Mouse (Mus musculus): ENCODE measurements around the gene Mal. TPM values are rescaled to one million over a fixed set of nuclear protein-coding genes. Genes with fewer than 3 reads are reported as not detected.

Mal gene
- polyA plus RNA-seq, 1 experiment from 2014 or later, result 0.69 TPM

GRCm38 (mm10) chr2:127648145-127648544 lies 8.3 kb downstream of the Mal start:
- no peak overlapping the region for H3K4me3 ChIP-seq
- no peaks in the 10 kb centered on the region for H3K36me3 ChIP-seq
- 90% methylated on average over 6 of the region's 6 CpGs for WGBS
- H3K9me3 ChIP-seq, result no peaks in the 10 kb centered on the region
- no peak overlapping the region for H3K27ac ChIP-seq
- no peak for DNase-seq (ENCODE audit: low spot score)
- H3K4me1 ChIP-seq (replicated peaks), result peaks cover 8% of the 10 kb centered on the region; the same call in 1 of the 2 replicates
- peaks cover 19% of the 10 kb centered on the region for H3K27me3 ChIP-seq (ENCODE audit: insufficient read depth, poor library complexity, severe bottlenecking)

DNA sequence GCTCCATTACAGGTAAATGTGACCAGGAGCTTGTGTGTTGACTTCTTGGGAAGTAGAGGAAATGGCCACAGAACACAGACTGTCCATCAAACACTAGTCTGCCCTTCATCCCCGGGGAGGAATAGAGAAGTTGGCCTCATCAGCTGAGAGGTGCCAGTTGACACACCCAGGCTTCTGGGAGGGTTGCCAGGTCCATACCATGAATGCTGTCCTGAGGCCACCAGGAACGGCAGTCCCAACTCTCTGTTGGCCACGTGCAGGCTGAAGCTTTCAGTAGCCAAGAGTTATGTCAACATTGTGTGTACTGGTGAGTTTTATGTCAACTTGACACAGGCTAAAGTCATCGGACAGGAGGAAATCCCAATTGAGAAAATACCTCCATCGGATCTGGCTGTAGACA lies 9.6 kb downstream of the Mal start:
- no peak for DNase-seq (ENCODE audit: low spot score)
- 82% methylated on average over 5 of the region's 5 CpGs for WGBS
- no peaks in the 10 kb centered on the region for H3K36me3 ChIP-seq
- H3K4me3 ChIP-seq, result no peak overlapping the region
- H3K27ac ChIP-seq, result no peak overlapping the region
- peaks cover 6% of the 10 kb centered on the region; the same call in 1 of the 2 replicates for H3K27me3 ChIP-seq (ENCODE audit: insufficient read depth, poor library complexity, severe bottlenecking)
- H3K4me1 ChIP-seq (replicated peaks), result peaks cover 8% of the 10 kb centered on the region; the same call in 1 of the 2 replicates
- no peaks in the 10 kb centered on the region for H3K9me3 ChIP-seq

DNA sequence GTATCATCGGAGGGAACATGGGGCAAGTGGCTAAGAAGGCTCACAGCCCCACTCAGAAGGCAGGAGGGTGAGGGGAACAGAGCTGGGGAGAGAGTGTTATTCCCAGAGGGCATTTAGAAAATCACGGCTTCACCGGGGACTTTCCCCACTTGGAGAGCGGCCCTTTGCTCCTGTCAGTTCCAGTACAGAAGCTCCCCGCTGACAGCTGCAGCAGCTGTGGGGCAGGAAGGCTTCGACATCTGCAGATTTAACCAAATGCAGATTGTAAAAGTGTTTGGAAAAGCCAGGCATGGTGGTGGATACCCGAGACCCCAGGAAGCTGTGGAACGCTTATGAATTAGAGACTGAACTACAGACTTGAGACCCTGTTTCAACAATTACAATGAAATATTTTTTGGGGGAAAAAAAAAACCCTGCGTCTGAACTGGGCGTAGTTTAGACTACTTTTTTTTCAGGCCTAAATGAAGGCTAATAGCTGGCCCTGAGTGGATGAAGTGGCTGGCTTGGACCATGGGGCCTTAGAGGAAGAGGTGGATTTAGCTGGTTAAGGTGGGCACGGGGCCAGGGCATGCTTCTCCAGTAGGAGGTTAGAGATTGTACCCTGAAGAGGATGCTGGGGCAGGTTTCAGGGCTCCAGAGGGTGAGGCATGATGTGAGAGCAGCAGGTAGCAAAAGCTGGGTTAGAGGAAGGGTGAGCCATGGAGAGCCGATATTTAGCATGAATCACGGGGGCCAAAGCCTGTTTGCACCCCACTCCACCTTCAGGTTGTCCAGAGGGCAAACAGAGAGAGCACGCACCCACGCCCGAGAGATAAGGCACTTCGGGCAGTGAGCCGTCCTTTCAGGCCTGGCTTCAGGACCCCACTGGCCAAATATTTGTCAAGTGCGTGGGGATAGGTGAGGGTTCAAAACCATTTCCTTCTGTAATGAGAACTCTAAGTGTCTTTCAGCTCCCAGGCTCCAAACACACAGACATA lies 12.5 kb downstream of the Mal start:
- H3K9me3 ChIP-seq, result no peaks in the 10 kb centered on the region
- no peak overlapping the region for H3K27ac ChIP-seq
- DNase-seq (ENCODE audit: low spot score), result peak; percentile 27
- no peaks in the 10 kb centered on the region for H3K36me3 ChIP-seq
- no peak overlapping the region for H3K4me3 ChIP-seq
- no peaks in the 10 kb centered on the region for H3K27me3 ChIP-seq (ENCODE audit: insufficient read depth, poor library complexity, severe bottlenecking)
- peaks cover 8% of the 10 kb centered on the region; the same call in 1 of the 2 replicates for H3K4me1 ChIP-seq (replicated peaks)
- WGBS, result 64% methylated on average over 19 of the region's 19 CpGs

DNA sequence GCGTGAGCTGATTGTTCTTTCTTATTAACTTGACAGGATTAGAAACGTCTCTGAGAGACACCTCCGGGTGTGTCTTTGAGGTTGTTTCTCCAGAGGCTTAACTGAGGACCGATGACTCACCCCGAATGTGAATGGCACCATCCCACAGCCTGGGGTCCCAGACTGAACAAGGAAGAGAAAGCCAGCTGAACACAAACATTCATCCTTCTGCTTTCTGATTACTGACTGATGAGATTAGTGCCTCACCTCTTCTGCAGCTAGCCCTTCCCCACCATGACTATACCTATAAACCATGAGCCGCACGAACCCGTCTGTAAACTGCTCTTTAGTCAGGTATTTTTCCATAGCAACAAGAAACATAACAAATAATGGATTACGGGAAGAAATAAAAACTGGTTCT lies 17.5 kb downstream of the Mal start:
- H3K4me3 ChIP-seq, result no peak overlapping the region
- no peak for DNase-seq (ENCODE audit: low spot score)

GRCm38 (mm10) chr2:127635581-127635980 lies 20.9 kb downstream of the Mal start:
- no peak for DNase-seq (ENCODE audit: low spot score)
- H3K27me3 ChIP-seq (ENCODE audit: insufficient read depth, poor library complexity, severe bottlenecking), result no peaks in the 10 kb centered on the region
- 75% methylated on average over 6 of the region's 6 CpGs for WGBS
- no peaks in the 10 kb centered on the region for H3K4me1 ChIP-seq (replicated peaks)
- no peaks in the 10 kb centered on the region for H3K36me3 ChIP-seq
- H3K27ac ChIP-seq, result no peak overlapping the region
- H3K4me3 ChIP-seq, result no peak overlapping the region
- H3K9me3 ChIP-seq, result no peaks in the 10 kb centered on the region

More for the DNA sequence above, 17.5 kb downstream of the Mal start:
- Histone ChIP-seq H3K36me3 (no peaks in the 10 kb centered on the region), H3K27me3 (ENCODE audit: insufficient read depth, poor library complexity, severe bottlenecking) (no peaks in the 10 kb centered on the region), H3K27ac (no peak overlapping the region), H3K9me3 (no peaks in the 10 kb centered on the region), H3K4me1 (replicated peaks) (peaks cover 5% of the 10 kb centered on the region; the same call in 1 of the 2 replicates)
- WGBS, result 84% methylated on average over 9 of the region's 9 CpGs

DNA sequence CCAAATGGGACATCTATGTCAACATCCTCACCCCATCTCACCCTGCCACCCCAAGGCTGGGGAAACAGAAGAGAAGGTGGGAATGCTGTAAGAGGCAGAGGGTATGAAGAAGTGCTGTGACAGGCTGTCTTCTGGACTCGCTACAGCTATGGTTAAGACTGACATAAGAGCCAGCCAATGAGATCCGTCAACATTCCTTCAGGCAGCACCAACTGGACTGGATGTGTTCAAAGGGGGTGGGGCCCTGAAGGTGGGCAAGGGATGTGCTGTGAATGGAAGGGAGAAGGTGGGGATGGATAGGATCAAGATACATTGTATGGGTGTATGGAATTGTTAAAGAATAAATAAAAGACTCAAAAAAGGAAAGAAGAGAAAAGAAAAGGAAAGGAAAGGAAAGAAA lies 23.9 kb downstream of the Mal start:
- Histone ChIP-seq H3K27ac (no peak overlapping the region), H3K9me3 (no peaks in the 10 kb centered on the region), H3K36me3 (no peaks in the 10 kb centered on the region), H3K4me3 (no peak overlapping the region), H3K4me1 (replicated peaks) (peaks cover 4% of the 10 kb centered on the region), H3K27me3 (ENCODE audit: insufficient read depth, poor library complexity, severe bottlenecking) (no peaks in the 10 kb centered on the region)
- DNase-seq (ENCODE audit: low spot score), result no peak
- WGBS, result 66% methylated on average over 2 of the region's 2 CpGs

DNA sequence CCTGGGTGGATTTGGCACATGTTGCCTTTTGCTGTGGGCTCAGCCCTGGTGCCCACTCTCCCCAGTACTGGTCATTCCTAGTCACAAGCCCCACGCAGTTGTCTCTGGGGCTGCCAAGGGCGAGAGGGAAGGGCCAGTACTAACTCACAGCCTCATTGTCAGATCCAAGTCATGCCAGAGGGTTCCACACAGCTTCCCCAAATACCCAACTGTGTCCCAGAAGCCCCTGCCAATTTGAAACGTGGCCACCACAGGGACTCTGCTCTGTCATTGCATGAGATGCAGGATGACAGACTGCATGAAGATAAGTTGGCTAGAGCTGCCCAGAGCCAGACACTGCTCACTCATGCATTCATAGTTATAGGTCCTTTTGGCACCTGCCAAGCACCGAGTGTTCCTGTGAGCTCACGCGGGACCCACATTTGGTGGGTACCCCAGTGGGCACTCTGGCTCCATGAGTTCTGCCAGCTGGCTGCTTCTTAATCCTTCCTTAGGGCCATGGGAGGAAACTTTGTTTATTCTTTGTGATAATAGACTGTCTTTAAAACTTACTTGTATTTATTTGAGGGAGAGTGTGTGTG lies 28.4 kb downstream of the Mal start:
- WGBS, result 82% methylated on average over 6 of the region's 6 CpGs
- peaks cover 11% of the 10 kb centered on the region for H3K4me1 ChIP-seq (replicated peaks)
- no peak for DNase-seq (ENCODE audit: low spot score)
- H3K9me3 ChIP-seq, result no peaks in the 10 kb centered on the region
- H3K36me3 ChIP-seq, result no peaks in the 10 kb centered on the region
- no peak overlapping the region; the same call in 1 of the 2 replicates for H3K27ac ChIP-seq
- no peak overlapping the region for H3K4me3 ChIP-seq
- H3K27me3 ChIP-seq (ENCODE audit: insufficient read depth, poor library complexity, severe bottlenecking), result no peaks in the 10 kb centered on the region

- 45% methylated on average over 6 of the region's 6 CpGs for WGBS
- Histone ChIP-seq H3K27me3 (ENCODE audit: insufficient read depth, poor library complexity, severe bottlenecking) (no peaks in the 10 kb centered on the region), H3K36me3 (no peaks in the 10 kb centered on the region), H3K4me3 (no peak overlapping the region), H3K9me3 (no peaks in the 10 kb centered on the region), H3K27ac (peak overlapping the region; percentile 35; the same call in 1 of the 2 replicates), H3K4me1 (replicated peaks) (peaks cover 11% of the 10 kb centered on the region)
- DNase-seq (ENCODE audit: low spot score), result peak; percentile 29
Observed at GRCm38 (mm10) chr2:127627354-127627753, 29.1 kb downstream of the Mal start.

- no peak for DNase-seq (ENCODE audit: low spot score)
- Histone ChIP-seq H3K4me1 (replicated peaks) (peaks cover 11% of the 10 kb centered on the region), H3K36me3 (no peaks in the 10 kb centered on the region), H3K4me3 (no peak overlapping the region), H3K27ac (no peak overlapping the region), H3K9me3 (no peaks in the 10 kb centered on the region), H3K27me3 (ENCODE audit: insufficient read depth, poor library complexity, severe bottlenecking) (no peaks in the 10 kb centered on the region)
- 79% methylated on average over 5 of the region's 5 CpGs for WGBS
Observed at GRCm38 (mm10) chr2:127625659-127626058, 30.8 kb downstream of the Mal start.

DNA sequence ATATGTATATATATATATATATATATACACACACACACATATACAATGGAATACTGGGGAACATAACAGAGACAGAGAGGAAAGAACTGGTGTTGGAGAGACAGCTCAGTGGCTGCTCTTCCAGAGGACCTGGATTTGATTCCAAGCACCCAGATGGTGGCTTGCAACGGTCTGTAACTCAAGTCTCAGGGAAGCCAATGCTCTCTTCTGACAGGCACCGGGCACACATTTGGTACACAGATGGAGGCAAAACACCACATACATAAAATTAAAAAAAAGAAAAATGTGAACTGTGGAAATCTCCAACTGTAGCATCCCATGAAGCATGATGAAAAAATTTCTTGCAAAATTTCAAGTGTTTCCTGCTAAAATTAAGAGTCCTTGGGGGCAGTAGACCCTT lies 31.7 kb downstream of the Mal start:
- H3K9me3 ChIP-seq, result no peaks in the 10 kb centered on the region
- H3K4me3 ChIP-seq, result no peak overlapping the region
- no peak overlapping the region for H3K27ac ChIP-seq
- no peaks in the 10 kb centered on the region for H3K27me3 ChIP-seq (ENCODE audit: insufficient read depth, poor library complexity, severe bottlenecking)
- DNase-seq (ENCODE audit: low spot score), result no peak
- no peaks in the 10 kb centered on the region for H3K36me3 ChIP-seq
- WGBS, result 90% methylated on average over 2 of the region's 2 CpGs
- H3K4me1 ChIP-seq (replicated peaks), result peaks cover 11% of the 10 kb centered on the region

GRCm38 (mm10) chr2:127622065-127622464 lies 34.4 kb downstream of the Mal start:
- no peak overlapping the region for H3K4me3 ChIP-seq
- no peak overlapping the region for H3K27ac ChIP-seq
- H3K9me3 ChIP-seq, result no peaks in the 10 kb centered on the region
- no peaks in the 10 kb centered on the region for H3K36me3 ChIP-seq
- H3K27me3 ChIP-seq (ENCODE audit: insufficient read depth, poor library complexity, severe bottlenecking), result no peaks in the 10 kb centered on the region
- 63% methylated on average over 3 of the region's 3 CpGs for WGBS
- peaks cover 2% of the 10 kb centered on the region for H3K4me1 ChIP-seq (replicated peaks)
- no peak for DNase-seq (ENCODE audit: low spot score)

DNA sequence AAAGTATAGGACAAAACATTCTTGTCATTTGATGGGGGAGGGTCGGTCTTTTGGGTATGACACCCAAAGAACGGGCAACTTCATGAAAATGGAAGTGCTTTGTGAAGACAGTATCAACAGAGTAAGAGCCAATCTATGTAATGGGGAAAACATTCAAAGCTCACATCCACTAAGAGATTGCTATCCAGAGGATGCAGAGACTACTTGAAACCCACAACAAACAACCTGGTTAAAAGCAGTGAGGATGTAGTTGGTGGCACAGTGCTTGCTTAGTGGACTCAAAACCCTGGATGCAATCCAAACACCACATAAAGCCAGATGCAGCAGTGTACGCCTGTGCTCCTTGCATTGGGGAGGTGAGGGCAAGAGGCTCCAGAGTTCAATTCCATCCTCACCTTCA lies 37.2 kb downstream of the Mal start:
- Histone ChIP-seq H3K4me1 (replicated peaks) (no peaks in the 10 kb centered on the region), H3K36me3 (no peaks in the 10 kb centered on the region), H3K27ac (no peak overlapping the region), H3K27me3 (ENCODE audit: insufficient read depth, poor library complexity, severe bottlenecking) (no peaks in the 10 kb centered on the region), H3K9me3 (no peaks in the 10 kb centered on the region), H3K4me3 (no peak overlapping the region)
- no peak for DNase-seq (ENCODE audit: low spot score)
- 88% methylated on average over 3 of the region's 3 CpGs for WGBS

DNA sequence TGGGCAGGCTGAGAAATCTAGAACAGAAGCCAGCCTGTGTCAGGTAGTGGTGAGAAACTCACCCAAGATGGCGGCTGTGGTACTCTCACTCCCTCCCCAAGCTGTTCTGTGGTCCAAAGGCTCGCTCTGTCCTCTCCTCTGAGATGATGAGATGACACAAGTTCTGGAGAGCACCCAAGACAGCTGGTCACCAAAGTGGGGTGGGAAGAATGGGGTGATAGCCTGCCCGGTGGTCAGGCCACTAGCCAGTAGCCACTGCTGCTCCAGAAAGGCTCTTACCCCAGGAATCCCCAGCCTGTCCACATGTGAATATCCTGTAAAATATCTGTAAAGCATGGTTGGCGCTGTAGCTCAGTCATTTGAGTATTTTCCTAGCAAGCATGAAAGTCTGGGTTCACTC lies 44.2 kb downstream of the Mal start:
- 90% methylated on average over 4 of the region's 4 CpGs for WGBS
- no peak overlapping the region for H3K4me3 ChIP-seq

More for the DNA sequence above, 44.2 kb downstream of the Mal start:
- Histone ChIP-seq H3K9me3 (no peaks in the 10 kb centered on the region), H3K4me1 (replicated peaks) (peaks cover 27% of the 10 kb centered on the region), H3K27me3 (ENCODE audit: insufficient read depth, poor library complexity, severe bottlenecking) (no peaks in the 10 kb centered on the region), H3K36me3 (no peaks in the 10 kb centered on the region), H3K27ac (no peak overlapping the region)
- no peak for DNase-seq (ENCODE audit: low spot score)
